Mouse (Mus musculus): ENCODE measurements at regions not wholly inside any gene's neighbourhood (a gene's known extent, or its start where the extent isn't known, plus 50 kb on each side); places are given as distances from the start of the nearest gene placed in this dataset.

- TF ChIP-seq CTCF (conservative IDR thresholded peaks at IDR 0.05; ENCODE audit: insufficient read depth, insufficient read length, low read depth, low read length) (no peak), POLR2A (IDR thresholded peaks at IDR 0.05; ENCODE audit: low read depth, low read length) (no peak)
Observed at GRCm38 (mm10) chr8:8870487-8870886, 180.2 kb upstream of the Arglu1 start.

All from kidney, adult 2 months (tissue).